Mouse (Mus musculus) neural tube, embryonic 10.5 days (tissue): ENCODE results near the gene Plekha1.

Experiments used
- DNase-seq: peaks from one replicate; pipeline ENCODE4 v3.0.0-alpha.2; 2017; ENCODE audit warnings: low spot score; ENCODE audit errors: extremely low spot score

Gene Plekha1

GRCm38 (mm10) chr7:130859926-130860325 lies 5.6 kb upstream of the Plekha1 start:
- DNase-seq = no peak

DNA sequence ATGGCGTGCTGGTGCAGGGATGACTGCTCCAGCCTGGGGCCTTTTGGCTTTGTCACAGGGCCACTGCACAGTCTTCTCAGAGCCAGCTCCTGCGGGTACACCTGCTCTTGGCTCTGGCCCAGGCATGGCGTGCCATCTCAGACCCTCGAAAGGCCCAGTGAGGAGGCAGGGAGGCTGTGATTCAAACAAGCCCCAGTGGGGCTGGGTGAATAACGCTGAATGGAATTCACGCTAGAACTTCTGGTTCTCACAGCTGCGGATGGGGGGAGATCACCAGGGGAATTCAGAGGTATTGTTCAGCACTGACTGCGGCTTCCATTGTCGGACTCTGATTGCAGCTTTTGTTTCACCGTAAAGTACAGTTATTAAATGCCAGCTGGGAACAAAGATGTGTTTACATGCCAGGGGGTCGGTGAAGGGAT lies 4.8 kb upstream of the Plekha1 start:
- no peak for DNase-seq

- no peak for DNase-seq
Measured at GRCm38 (mm10) chr7:130862501-130862900, 3.1 kb upstream of the Plekha1 start.

DNA sequence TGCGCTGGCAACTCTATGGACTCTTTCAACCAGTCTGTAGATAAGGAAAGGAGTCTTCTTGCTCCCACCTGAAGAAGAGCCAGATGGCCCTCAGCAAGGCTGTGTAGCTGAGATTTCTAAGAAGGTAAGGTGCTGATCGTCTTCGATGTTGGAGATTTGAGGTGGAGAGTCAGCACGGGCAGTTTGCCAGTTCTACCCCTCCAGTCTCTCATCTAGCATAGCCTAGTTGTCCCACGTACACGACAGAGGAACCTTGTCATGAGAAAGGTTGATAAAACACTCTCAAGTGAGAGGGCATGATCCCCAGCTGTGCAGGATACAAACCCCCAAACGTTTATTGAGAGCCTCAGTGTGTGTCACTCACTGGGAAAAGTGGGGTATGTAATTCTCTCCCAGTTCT lies 845 bp upstream of the Plekha1 start:
- DNase-seq = no peak

- no peak for DNase-seq
Measured at GRCm38 (mm10) chr7:130866640-130867039, 1.1 kb downstream of the Plekha1 start.

DNA sequence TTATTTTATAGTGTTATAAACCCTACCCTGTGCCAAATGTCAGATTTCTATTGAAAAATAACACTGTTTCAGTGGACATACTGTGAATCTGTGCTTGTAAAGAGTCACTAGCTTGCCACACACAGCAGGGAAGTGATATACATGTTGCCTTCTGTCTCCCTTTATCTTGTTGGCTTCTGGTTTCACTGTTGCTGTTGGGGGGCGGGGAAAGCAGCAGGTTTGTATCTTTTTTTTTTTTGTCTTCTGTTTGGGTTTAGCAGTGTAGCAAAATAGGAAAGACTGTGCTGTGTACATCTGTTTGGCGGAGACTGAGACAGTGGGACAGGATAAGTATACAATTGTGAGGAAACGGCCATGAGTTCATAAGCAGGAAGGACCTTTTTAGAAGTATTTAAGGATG lies 1.7 kb downstream of the Plekha1 start:
- no peak for DNase-seq

GRCm38 (mm10) chr7:130884161-130884560 lies 18.6 kb downstream of the Plekha1 start:
- DNase-seq = no peak

- DNase-seq = no peak
Measured at GRCm38 (mm10) chr7:130886246-130886645, 20.7 kb downstream of the Plekha1 start.

GRCm38 (mm10) chr7:130887946-130888345 lies 22.4 kb downstream of the Plekha1 start:
- DNase-seq = no peak

DNA sequence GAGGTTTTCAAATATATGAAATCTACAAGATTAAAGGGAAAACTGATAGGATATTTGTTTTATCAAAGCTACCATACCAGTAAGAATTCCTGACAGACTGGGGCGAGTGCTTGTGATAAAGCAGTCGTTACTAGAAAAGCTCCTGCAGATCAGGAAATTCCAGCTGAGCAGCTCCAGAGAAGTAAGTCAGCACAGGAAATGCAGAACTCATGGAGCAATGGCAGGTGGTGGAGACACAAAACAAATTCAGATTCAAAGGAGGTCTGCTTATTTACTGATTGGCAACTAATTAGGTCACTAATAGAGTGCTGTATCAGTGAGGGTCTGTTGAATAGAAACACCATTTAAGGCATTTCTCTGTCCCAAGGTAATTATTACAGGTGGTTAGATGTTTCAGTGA lies 25.3 kb downstream of the Plekha1 start:
- DNase-seq = no peak

DNA sequence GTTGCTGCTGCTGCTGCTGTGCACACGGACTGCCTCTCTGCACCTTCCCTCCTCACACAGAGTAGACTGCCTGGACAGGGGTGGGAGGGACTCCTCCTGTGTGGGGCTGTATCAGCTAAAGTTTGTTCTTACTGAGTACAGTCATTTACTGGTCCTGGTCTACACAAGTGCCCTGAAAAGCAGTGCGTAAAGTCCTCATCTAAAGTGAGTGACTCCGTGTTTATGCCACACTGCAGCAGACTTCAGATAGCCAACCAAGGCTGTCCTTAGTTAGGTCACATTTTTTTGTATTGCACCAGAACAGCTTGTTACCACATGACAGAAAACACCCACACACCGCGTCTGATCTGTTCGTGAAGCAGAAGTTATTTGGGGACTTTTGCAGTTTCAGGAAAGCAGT lies 27.4 kb downstream of the Plekha1 start:
- no peak for DNase-seq

- DNase-seq = no peak
Measured at GRCm38 (mm10) chr7:130894931-130895617, 29.5 kb downstream of the Plekha1 start.

DNA sequence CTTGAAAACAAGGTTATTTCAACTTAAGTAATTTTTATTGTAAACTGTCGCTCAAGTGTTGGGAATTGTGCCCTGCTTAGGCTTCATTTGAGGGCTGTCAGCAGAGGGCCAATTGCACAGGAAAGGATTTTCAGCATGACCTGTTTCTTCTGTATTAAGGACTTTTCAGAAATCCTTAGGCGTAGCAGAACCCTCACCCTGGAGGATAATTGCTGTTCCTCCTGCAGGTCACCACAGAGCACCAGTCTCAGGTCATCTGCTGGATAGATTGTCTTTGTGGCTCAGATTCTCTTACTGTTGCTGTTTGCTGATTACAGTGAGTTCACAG lies 30.0 kb downstream of the Plekha1 start:
- DNase-seq = no peak

- DNase-seq = no peak
Measured at GRCm38 (mm10) chr7:130896064-130896463, 30.5 kb downstream of the Plekha1 start.

DNA sequence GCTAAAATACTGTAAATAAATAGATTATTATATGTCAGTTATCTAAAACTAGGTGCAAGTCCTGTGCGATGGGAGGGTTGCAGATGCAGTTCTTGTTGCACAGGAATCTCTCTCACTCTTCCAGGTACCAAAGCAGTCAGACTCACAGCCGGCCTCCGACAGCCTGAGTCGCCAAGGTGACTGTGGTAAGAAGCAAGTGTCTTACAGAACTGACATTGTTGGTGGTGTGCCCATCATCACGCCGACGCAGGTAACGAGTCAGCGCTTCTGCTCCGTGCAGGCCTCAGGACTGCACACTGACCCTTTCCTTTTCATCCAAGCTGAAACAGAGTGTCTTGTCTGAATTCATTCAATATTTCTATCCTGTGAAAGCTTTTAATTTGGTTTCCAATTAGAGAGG lies 31.6 kb downstream of the Plekha1 start:
- no peak for DNase-seq

DNA sequence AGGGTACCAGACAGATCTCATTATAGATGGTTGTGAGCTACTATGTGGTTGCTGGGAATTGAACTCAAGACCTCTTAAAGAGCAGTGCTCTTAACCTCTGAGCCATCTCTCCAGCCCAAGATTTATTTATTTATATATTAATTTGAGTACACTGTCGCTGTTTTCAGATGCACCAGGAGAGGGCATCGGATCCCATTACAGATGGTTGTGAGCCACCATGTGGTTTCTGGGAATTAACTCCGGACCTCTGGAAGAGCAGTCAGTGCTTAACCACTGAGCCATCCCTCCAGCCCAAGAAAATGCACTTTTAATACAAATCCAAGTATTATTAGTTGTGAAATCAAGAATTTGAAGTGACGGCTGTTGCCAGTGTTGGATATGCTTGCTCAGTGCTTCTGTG lies 32.8 kb downstream of the Plekha1 start:
- no peak for DNase-seq

DNA sequence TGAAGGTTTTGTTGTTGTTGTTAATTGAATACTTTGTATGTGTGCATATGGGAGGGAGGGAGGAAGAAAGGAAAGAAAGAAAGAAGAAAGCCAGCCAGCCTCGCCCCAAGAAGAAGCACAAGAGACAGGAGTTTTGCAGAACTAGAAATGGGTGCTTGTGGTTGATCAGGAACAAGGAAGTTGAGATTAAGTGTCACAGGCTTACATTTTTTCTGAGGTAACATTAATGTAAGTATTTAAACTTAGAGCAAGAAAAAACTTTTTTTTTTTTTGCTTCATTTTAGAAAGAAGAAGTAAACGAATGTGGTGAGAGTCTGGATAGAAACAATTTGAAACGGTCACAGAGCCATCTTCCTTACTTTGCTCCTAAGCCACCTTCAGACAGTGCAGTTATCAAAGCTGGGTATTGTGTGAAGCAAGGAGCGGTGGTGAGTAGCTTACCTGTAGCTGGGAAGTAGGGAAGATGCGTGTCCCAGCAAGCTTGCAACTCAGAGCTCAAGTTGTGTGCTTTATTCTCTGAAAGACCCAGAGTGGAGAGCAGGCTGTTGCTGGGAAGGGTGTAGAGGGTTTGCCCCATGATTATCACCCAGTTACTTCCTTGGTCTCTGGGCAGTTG lies 34.8 kb downstream of the Plekha1 start:
- DNase-seq = no peak

- DNase-seq = no peak
Measured at GRCm38 (mm10) chr7:130902929-130903328, 37.4 kb downstream of the Plekha1 start.

GRCm38 (mm10) chr7:130903505-130904074 lies 38.0 kb downstream of the Plekha1 start:
- DNase-seq = no peak

GRCm38 (mm10) chr7:130904571-130905365 lies 39.2 kb downstream of the Plekha1 start:
- no peak for DNase-seq

GRCm38 (mm10) chr7:130910841-130911240 lies 45.3 kb downstream of the Plekha1 start:
- no peak for DNase-seq

GRCm38 (mm10) chr7:130914693-130915363 lies 49.3 kb downstream of the Plekha1 start:
- no peak for DNase-seq
